Mouse (Mus musculus) megakaryocyte, embryonic 14.5 days (primary cell): ENCODE measurements at regions not wholly inside any gene's neighbourhood (a gene's known extent, or its start where the extent isn't known, plus 50 kb on each side); places are given as distances from the start of the nearest gene placed in this dataset.

Experiments used
- FLI1 ChIP-seq: IDR thresholded peaks from 2 replicates; pipeline ENCODE4 v1.6.1; 2012; ENCODE audit warnings: low read length, inconsistent platforms, mixed read lengths
- GATA1 ChIP-seq: IDR thresholded peaks from 3 replicates; pipeline ENCODE4 v1.6.1; 2012; ENCODE audit warnings: mixed read lengths, low read length, inconsistent platforms, borderline replicate concordance

DNA sequence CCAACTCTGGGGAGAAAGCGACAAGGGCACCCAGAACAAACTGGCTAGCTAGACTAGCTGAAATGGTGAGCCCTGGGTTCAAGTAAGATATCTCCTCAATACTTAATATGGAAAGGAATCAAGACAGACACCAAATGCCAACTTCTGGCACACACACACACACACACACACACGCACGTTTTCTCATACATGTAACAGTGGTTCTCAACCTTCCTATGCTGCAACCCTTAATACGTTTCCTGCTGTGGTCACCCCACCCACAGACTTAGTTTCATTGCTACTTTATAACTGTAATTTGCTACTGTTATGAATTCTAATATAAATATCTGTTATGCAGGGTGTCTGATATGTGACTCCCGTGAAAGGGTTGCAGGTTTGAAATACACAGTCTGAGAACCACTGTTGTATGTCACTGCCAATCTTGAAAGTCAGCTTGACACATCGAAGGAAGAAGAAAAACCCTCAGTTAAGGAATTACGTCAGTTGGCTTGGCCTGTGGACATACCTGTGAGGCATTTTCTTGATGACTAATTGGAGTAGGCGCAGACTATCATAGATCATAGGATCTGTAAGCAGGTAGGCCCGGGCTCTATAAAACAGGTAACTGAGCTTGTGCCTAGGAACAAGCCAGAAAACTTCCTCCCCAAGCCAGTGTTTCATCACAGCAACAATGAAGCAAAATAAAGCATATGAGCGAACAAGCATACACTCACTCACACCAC is 59.0 kb upstream of the Cd180 start:
- TF ChIP-seq GATA1 (no peak), FLI1 (no peak)
